Mouse (Mus musculus) hindbrain, postnatal 0 days (tissue): ENCODE data around the gene Bdkrb2. TPM values are rescaled to one million over a fixed set of nuclear protein-coding genes. Genes with fewer than 3 reads are reported as not detected.

Experiments used
- ATAC-seq: fragments of 200-750 bp; cut with Nextera tagmentation; 2 replicates; pipeline ENCODE4 v1.8.0; 2017; ENCODE audit warnings: mild to moderate bottlenecking, moderate TSS enrichment, moderate library complexity
- DNase-seq: peaks from one replicate; pipeline ENCODE4 v3.0.0-alpha.2; 2015; ENCODE audit warnings: low spot score
- H3K27ac ChIP-seq: fragments of 300-500 bp; sonication (generic); 2 replicates; pipeline ENCODE4 v1.5.1; 2014; ENCODE audit warnings: mild to moderate bottlenecking
- H3K27me3 ChIP-seq: fragments of 300-500 bp; sonication (generic); 2 replicates; pipeline ENCODE4 v1.6.1; 2014; ENCODE audit warnings: low read length, mixed read lengths; ENCODE audit not compliant: insufficient read depth
- H3K36me3 ChIP-seq: fragments of 300-500 bp; sonication (generic); 2 replicates; pipeline ENCODE4 v1.6.1; 2014; ENCODE audit warnings: low read length, mixed read lengths; ENCODE audit not compliant: insufficient read depth
- H3K4me1 ChIP-seq: fragments of 300-500 bp; sonication (generic); 2 replicates; pipeline ENCODE4 v1.6.1; 2014; ENCODE audit warnings: antibody characterized with exemption, low read length, mixed read lengths; ENCODE audit not compliant: insufficient read depth
- H3K4me2 ChIP-seq: fragments of 300-500 bp; sonication (generic); 2 replicates; pipeline ENCODE4 v1.6.1; 2014; ENCODE audit warnings: low read depth, mild to moderate bottlenecking, low read length, moderate library complexity, mixed read lengths
- H3K4me3 ChIP-seq: fragments of 300-500 bp; sonication (generic); 2 replicates; pipeline ENCODE4 v1.5.1; 2014; ENCODE audit warnings: low read length
- H3K9ac ChIP-seq: fragments of 300-500 bp; sonication (generic); replicated peaks from 2 replicates; pipeline ENCODE4 v1.6.1; 2014; ENCODE audit warnings: mild to moderate bottlenecking, low read length, moderate library complexity, mixed read lengths
- H3K9me3 ChIP-seq: fragments of 300-500 bp; sonication (generic); 2 replicates; pipeline ENCODE4 v1.6.1; 2016; ENCODE audit warnings: low read length, mixed read lengths
- CTCF ChIP-seq: IDR thresholded peaks from 2 replicates; pipeline ENCODE4 v1.5.1; 2016; ENCODE audit warnings: antibody characterized with exemption, control low read depth, low read depth
- WGBS: fragments of 180-500 bp; shearing (Covaris S2); extraction: QIAGEN DNeasy Blood & Tissue Kit; methylation state at CpG from one replicate; pipeline ENCODE4 v1.1.7; 2014; 5-methylcytosine and 5-hydroxymethylcytosine counted together
- polyA plus RNA-seq: library from polyadenylated mRNA; unstranded; fragments of >200 nt; fragmentation: Nextera tagmentation; extraction: Ambion mirVana; gene quantifications from 2 replicates; pipeline ENCODE4 v1.2.1, GENCODE M21; 2015
- total RNA-seq: library from RNA; depleted of rRNA; stranded (reverse); fragments of >200 nt; gene quantifications from 2 replicates; pipeline ENCODE4 v1.2.3, GENCODE M21; 2014

The Bdkrb2 gene
- total and polyA plus RNA-seq, 2 experiments from 2014 or later: 0.90 to 2.6 TPM

- no peak for DNase-seq
- WGBS: 65% methylated on average over 5 of the region's 5 CpGs
- H3K36me3 ChIP-seq: no peaks in the 10 kb centered on the region
These were observed 36.1 kb downstream of the Bdkrb2 start for GRCm38 (mm10) chr12:105599098-105599497.

GRCm38 (mm10) chr12:105601586-105601985 lies 38.6 kb downstream of the Bdkrb2 start:
- H3K27me3 ChIP-seq: no peaks in the 10 kb centered on the region
- H3K9me3 ChIP-seq: no peaks in the 10 kb centered on the region
- H3K9ac ChIP-seq: no peak overlapping the region
- H3K36me3 ChIP-seq: no peaks in the 10 kb centered on the region
- WGBS: 34% methylated on average over 6 of the region's 6 CpGs
- no peak for TF ChIP-seq CTCF
- H3K4me2 ChIP-seq: no peak overlapping the region
- DNase-seq: peak; percentile 68
- H3K4me1 ChIP-seq: peaks cover 4% of the 10 kb centered on the region; the same call in 1 of the 2 replicates
- no peak overlapping the region for H3K4me3 ChIP-seq
- ATAC-seq: peak; percentile 43
- H3K27ac ChIP-seq: peak overlapping the region; percentile 54

More at GRCm38 (mm10) chr12:105599098-105599497, 36.1 kb downstream of the Bdkrb2 start:
- no peaks in the 10 kb centered on the region for H3K9me3 ChIP-seq
- no peak overlapping the region for H3K4me3 ChIP-seq
- no peaks in the 10 kb centered on the region for H3K27me3 ChIP-seq
- peaks cover 4% of the 10 kb centered on the region; the same call in 1 of the 2 replicates for H3K4me1 ChIP-seq
- H3K4me2 ChIP-seq: no peak overlapping the region
- ATAC-seq: no peak
- TF ChIP-seq CTCF: no peak
- H3K9ac ChIP-seq: no peak overlapping the region
- H3K27ac ChIP-seq: no peak overlapping the region

GRCm38 (mm10) chr12:105602581-105603210 lies 39.7 kb downstream of the Bdkrb2 start, which contains the start of gene Bdkrb1:
TSS of gene Bdkrb1 (plus strand) at chr12:105603085.
- Histone ChIP-seq H3K4me2 (no peak within 1 kb of the TSS), H3K4me1 (peaks cover 4% of the 10 kb centered on the region; the same call in 1 of the 2 replicates), H3K27ac (peak within 1 kb of the TSS; percentile 54; the same call in 1 of the 2 replicates), H3K4me3 (no peak within 1 kb of the TSS), H3K9ac (no peak within 1 kb of the TSS), H3K36me3 (no peaks in the 10 kb centered on the region), H3K27me3 (no peaks in the 10 kb centered on the region), H3K9me3 (no peaks in the 10 kb centered on the region)
- no peak for TF ChIP-seq CTCF
- DNase-seq: no peak
- 73% methylated on average over 11 of the region's 11 CpGs for WGBS
- no peak for ATAC-seq

- no peak for DNase-seq
- ATAC-seq: no peak
- TF ChIP-seq CTCF: no peak
- Histone ChIP-seq H3K9me3 (no peaks in the 10 kb centered on the region), H3K36me3 (no peaks in the 10 kb centered on the region), H3K27me3 (no peaks in the 10 kb centered on the region), H3K27ac (no peak overlapping the region), H3K4me2 (no peak overlapping the region), H3K4me3 (no peak overlapping the region), H3K9ac (no peak overlapping the region), H3K4me1 (peaks cover 4% of the 10 kb centered on the region; the same call in 1 of the 2 replicates)
- WGBS: 77% methylated on average over 11 of the region's 11 CpGs
These were observed 40.9 kb downstream of the Bdkrb2 start for GRCm38 (mm10) chr12:105603904-105604303.

- Histone ChIP-seq H3K9ac (no peak overlapping the region), H3K27ac (no peak overlapping the region), H3K4me2 (no peak overlapping the region), H3K4me3 (no peak overlapping the region), H3K9me3 (no peaks in the 10 kb centered on the region), H3K36me3 (no peaks in the 10 kb centered on the region), H3K4me1 (peaks cover 4% of the 10 kb centered on the region; the same call in 1 of the 2 replicates), H3K27me3 (no peaks in the 10 kb centered on the region)
- ATAC-seq (no peak), DNase-seq (no peak)
- no peak for TF ChIP-seq CTCF
- 23% methylated on average over 8 of the region's 8 CpGs for WGBS
These were observed 42.2 kb downstream of the Bdkrb2 start for GRCm38 (mm10) chr12:105605212-105605611.

- Histone ChIP-seq H3K27me3 (no peaks in the 10 kb centered on the region), H3K27ac (no peak overlapping the region), H3K4me3 (no peak overlapping the region), H3K36me3 (no peaks in the 10 kb centered on the region), H3K4me2 (no peak overlapping the region), H3K9ac (no peak overlapping the region), H3K4me1 (peaks cover 4% of the 10 kb centered on the region; the same call in 1 of the 2 replicates), H3K9me3 (no peaks in the 10 kb centered on the region)
- DNase-seq (no peak), ATAC-seq (no peak)
- WGBS: 85% methylated on average over 4 of the region's 4 CpGs
- no peak for TF ChIP-seq CTCF
These were observed 43.9 kb downstream of the Bdkrb2 start for GRCm38 (mm10) chr12:105606881-105607280.

GRCm38 (mm10) chr12:105611045-105611444 lies 48.0 kb downstream of the Bdkrb2 start:
- TF ChIP-seq CTCF: no peak
- Histone ChIP-seq H3K27ac (no peak overlapping the region), H3K4me3 (no peak overlapping the region), H3K4me1 (no peaks in the 10 kb centered on the region), H3K9ac (no peak overlapping the region), H3K4me2 (no peak overlapping the region), H3K36me3 (no peaks in the 10 kb centered on the region), H3K27me3 (no peaks in the 10 kb centered on the region), H3K9me3 (no peaks in the 10 kb centered on the region)
- ATAC-seq: no peak
- no peak for DNase-seq
- 85% methylated on average over 2 of the region's 2 CpGs for WGBS
